Mouse (Mus musculus) stomach, embryonic 14.5 days (tissue): Measurements from ENCODE around the gene Frmd6. TPM values are rescaled to one million over a fixed set of nuclear protein-coding genes. Genes with fewer than 3 reads are reported as not detected.
A peak's percentile ranks its signal among the peaks of the same experiment; 100 is the strongest.

ENCODE experiments used
- ATAC-seq: fragments of 200-750 bp; cut with Nextera tagmentation; 2 replicates; pipeline ENCODE4 v1.8.0; 2017; ENCODE audit warnings: low read depth, moderate TSS enrichment; ENCODE audit not compliant: insufficient number of reproducible peaks, insufficient read depth, low FRiP score
- H3K27ac ChIP-seq: fragments of 300-500 bp; sonication (generic); 2 replicates; pipeline ENCODE4 v1.5.1; 2014; ENCODE audit warnings: mild to moderate bottlenecking, low read length, moderate library complexity, mixed read lengths
- H3K27me3 ChIP-seq: fragments of 300-500 bp; sonication (generic); 2 replicates; pipeline ENCODE4 v1.6.1; 2014; ENCODE audit warnings: low read length, control low read depth, mixed read lengths; ENCODE audit not compliant: control insufficient read depth, insufficient read depth
- H3K36me3 ChIP-seq: fragments of 300-500 bp; sonication (generic); 2 replicates; pipeline ENCODE4 v1.6.1; 2014; ENCODE audit warnings: mild to moderate bottlenecking, control low read depth, low read length, moderate library complexity, mixed read lengths; ENCODE audit not compliant: control insufficient read depth, insufficient read depth
- H3K4me1 ChIP-seq: fragments of 300-500 bp; sonication (generic); 2 replicates; pipeline ENCODE4 v1.6.1; 2014; ENCODE audit warnings: low read length, control low read depth, mixed read lengths; ENCODE audit not compliant: control insufficient read depth, insufficient read depth
- H3K4me2 ChIP-seq: fragments of 300-500 bp; sonication (generic); replicated peaks from 2 replicates; pipeline ENCODE4 v1.6.1; 2014; ENCODE audit warnings: low read depth, low read length, control low read depth
- H3K4me3 ChIP-seq: fragments of 300-500 bp; sonication (generic); 2 replicates; pipeline ENCODE4 v1.5.1; 2014; ENCODE audit warnings: low read depth, low read length, control low read depth
- H3K9ac ChIP-seq: fragments of 300-500 bp; sonication (generic); replicated peaks from 2 replicates; pipeline ENCODE4 v1.6.1; 2014; ENCODE audit warnings: low read depth, mild to moderate bottlenecking, control low read depth, low read length, moderate library complexity, mixed read lengths
- H3K9me3 ChIP-seq: fragments of 300-500 bp; sonication (generic); 2 replicates; pipeline ENCODE4 v1.6.1; 2016; ENCODE audit warnings: low read depth, low read length, control low read depth; ENCODE audit not compliant: control insufficient read depth
- WGBS: fragments of 180-500 bp; shearing (Covaris S2); extraction: QIAGEN DNeasy Blood & Tissue Kit; methylation state at CpG from one replicate; pipeline ENCODE4 v1.1.7; 2014; 5-methylcytosine and 5-hydroxymethylcytosine counted together
- polyA plus RNA-seq: library from polyadenylated mRNA; unstranded; fragments of >200 nt; fragmentation: Nextera tagmentation; extraction: Ambion mirVana; gene quantifications from 2 replicates; pipeline ENCODE4 v1.2.1, GENCODE M21; 2014

The Frmd6 gene
- polyA plus RNA-seq, 1 experiment from 2014 or later = 32.5 TPM

DNA sequence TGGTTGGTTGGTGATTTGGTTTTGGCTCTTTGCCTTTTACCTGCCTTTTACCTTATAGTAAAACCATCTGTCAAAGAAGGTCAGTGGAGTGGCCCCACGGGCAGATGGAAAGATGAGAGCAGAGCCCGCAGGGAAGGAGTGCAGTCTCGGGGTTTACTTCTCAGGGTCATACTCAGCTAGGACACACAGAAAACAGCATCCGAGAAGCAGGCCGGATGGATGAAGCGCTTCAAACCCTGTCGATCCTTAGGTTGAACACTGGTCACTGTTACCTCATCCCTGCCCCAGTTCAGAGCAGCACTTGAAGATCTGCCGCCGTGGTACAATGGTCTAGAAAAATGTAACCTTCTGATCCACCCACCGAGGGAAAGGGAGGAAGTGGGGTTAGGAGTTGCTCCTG is 79.2 kb downstream of the Frmd6 start:
- Histone ChIP-seq H3K27ac (no peak overlapping the region), H3K4me2 (no peak overlapping the region), H3K36me3 (0 out of 2 replicates have a peak, but pooled peaks cover 3% of the 10 kb centered on the region), H3K9me3 (no peaks in the 10 kb centered on the region; the same call in 1 of the 2 replicates), H3K4me3 (no peak overlapping the region), H3K4me1 (no peaks in the 10 kb centered on the region), H3K9ac (no peak overlapping the region), H3K27me3 (no peaks in the 10 kb centered on the region)
- 88% methylated on average over 10 of the region's 10 CpGs for WGBS
- no peak for ATAC-seq

DNA sequence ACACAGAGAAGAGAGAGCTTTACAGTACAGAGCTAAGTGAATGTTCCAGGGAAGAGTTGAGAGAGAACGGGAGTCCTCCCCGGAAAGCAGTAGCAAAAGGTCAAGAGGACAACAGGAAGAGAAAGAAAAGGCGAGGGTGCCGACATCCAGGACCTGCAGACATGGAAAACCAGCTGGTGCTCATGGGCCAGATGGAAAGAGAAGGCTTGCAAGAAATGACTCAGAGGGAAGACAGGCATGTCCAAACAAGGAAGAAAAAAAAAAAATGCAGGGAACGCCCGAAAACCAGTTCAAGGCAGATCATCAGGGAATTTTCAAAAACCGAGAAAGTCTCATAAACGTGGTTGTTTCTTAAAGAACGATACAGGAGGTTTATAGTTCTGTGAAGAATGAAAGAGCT is 81.6 kb downstream of the Frmd6 start:
- no peak overlapping the region for H3K4me2 ChIP-seq
- 57% methylated on average over 9 of the region's 9 CpGs for WGBS
- H3K9me3 ChIP-seq = no peaks in the 10 kb centered on the region; the same call in 1 of the 2 replicates
- 0 out of 2 replicates have a peak, but pooled peaks cover 3% of the 10 kb centered on the region for H3K36me3 ChIP-seq
- H3K27me3 ChIP-seq = no peaks in the 10 kb centered on the region
- H3K27ac ChIP-seq = peak overlapping the region; percentile 44; the same call in 1 of the 2 replicates
- H3K9ac ChIP-seq = no peak overlapping the region
- H3K4me1 ChIP-seq = no peaks in the 10 kb centered on the region
- ATAC-seq = no peak
- no peak overlapping the region for H3K4me3 ChIP-seq

DNA sequence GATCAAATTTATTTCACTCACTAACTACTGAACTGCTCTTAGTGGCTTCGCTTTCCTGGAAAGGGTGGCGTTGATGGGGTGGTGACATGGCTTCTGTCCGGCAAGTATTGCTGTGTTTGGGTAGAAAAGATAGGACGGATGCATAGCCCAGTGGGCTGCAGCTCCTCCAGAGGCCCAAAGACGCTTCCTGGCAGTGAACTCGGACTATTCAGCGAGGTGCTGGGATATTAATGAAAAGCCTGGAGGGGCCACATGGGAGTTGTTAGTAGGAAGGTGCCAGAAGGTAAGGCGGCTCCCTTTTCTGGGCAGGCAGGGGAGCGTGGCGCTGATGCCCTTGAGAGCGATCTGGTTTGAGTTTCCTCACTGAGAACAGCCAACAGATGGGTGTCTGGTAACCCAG is 82.3 kb downstream of the Frmd6 start:
- no peak overlapping the region for H3K9ac ChIP-seq
- 0 out of 2 replicates have a peak, but pooled peaks cover 3% of the 10 kb centered on the region for H3K36me3 ChIP-seq
- 88% methylated on average over 11 of the region's 11 CpGs for WGBS
- H3K27ac ChIP-seq = no peak overlapping the region
- H3K4me2 ChIP-seq = no peak overlapping the region
- H3K4me3 ChIP-seq = no peak overlapping the region
- H3K9me3 ChIP-seq = no peaks in the 10 kb centered on the region; the same call in 1 of the 2 replicates
- H3K27me3 ChIP-seq = no peaks in the 10 kb centered on the region
- ATAC-seq = no peak
- no peaks in the 10 kb centered on the region for H3K4me1 ChIP-seq

DNA sequence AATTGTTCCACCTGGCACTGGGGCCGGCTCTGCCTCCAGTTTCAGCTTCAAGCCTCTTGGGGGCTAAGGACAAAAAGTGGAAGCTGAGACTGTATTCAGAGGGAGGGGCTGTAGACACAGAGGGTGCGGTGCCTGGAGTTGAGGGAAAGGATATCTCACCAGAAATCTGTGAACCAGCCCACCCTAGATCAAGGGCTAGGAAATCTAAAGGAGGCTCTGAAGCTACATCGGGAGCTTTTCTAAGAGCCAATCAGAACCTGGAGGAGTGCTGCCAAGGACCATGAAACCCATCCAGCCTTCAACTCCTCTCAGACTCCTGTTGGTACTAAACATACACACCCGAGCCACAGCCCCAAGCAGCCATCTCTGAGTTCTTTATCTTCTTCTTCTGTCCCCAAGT is 82.8 kb downstream of the Frmd6 start:
- no peak overlapping the region for H3K9ac ChIP-seq
- H3K4me2 ChIP-seq = no peak overlapping the region
- no peaks in the 10 kb centered on the region for H3K4me1 ChIP-seq
- H3K36me3 ChIP-seq = 0 out of 2 replicates have a peak, but pooled peaks cover 3% of the 10 kb centered on the region
- no peak overlapping the region for H3K4me3 ChIP-seq
- WGBS = 68% methylated on average over 4 of the region's 4 CpGs
- H3K27me3 ChIP-seq = no peaks in the 10 kb centered on the region
- no peak overlapping the region for H3K27ac ChIP-seq
- H3K9me3 ChIP-seq = no peaks in the 10 kb centered on the region; the same call in 1 of the 2 replicates
- ATAC-seq = no peak

DNA sequence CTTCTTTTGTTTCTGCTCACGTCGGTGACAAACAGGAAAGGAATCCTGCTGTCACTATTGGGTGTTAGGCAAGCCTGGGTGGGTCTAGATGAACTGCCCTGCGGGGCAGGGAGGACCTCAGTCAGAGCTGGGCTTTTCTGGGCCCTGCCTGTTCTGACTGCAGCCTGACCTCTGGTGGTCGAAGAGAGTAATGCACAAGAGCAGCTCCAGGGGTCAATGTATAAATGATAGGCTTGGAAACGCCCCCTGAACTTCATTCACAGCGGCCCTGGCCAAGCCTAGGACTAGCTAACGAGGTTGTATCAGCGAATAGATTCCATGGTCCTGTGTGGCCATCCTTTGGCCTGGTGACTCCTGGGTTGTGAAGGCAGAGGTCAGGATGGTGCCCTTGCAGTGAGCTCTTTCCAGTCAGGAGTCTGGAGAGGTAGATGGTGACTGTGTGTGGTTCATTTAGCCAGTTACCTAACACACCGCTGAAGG is 85.0 kb downstream of the Frmd6 start:
- Histone ChIP-seq H3K4me3 (no peak overlapping the region), H3K4me1 (no peaks in the 10 kb centered on the region), H3K27me3 (no peaks in the 10 kb centered on the region), H3K9me3 (no peaks in the 10 kb centered on the region; the same call in 1 of the 2 replicates), H3K27ac (no peak overlapping the region), H3K4me2 (no peak overlapping the region), H3K9ac (no peak overlapping the region), H3K36me3 (no peaks in the 10 kb centered on the region)
- 12% methylated on average over 9 of the region's 9 CpGs for WGBS
- 0 out of 2 replicates have a peak, but pooled peaks have one; percentile 44 for ATAC-seq

DNA sequence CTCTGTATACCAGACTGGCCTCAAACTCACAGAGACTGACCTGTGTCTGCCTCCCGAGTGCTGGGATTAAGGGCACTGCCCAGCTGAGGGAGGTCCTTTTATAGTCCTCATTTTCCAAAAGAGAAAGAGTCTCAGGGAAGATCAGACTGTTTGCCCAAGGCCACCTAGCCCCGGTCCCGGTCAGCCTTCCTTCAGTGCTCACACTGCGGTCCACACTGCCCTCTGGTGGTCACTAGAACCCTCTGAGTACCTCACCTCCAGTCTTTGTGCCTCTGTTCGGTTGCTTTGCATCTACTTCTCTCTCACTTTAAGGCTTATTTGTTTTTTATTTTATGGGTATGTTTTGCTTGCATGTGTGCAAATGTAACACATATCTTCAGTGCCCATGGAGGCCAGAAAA is 85.7 kb downstream of the Frmd6 start:
- no peak overlapping the region for H3K4me2 ChIP-seq
- H3K27me3 ChIP-seq = no peaks in the 10 kb centered on the region
- H3K9me3 ChIP-seq = no peaks in the 10 kb centered on the region; the same call in 1 of the 2 replicates
- H3K36me3 ChIP-seq = no peaks in the 10 kb centered on the region
- ATAC-seq = no peak; the same call in 1 of the 2 replicates
- no peak overlapping the region for H3K9ac ChIP-seq
- H3K4me3 ChIP-seq = no peak overlapping the region
- H3K4me1 ChIP-seq = no peaks in the 10 kb centered on the region
- WGBS = 9% methylated on average over 5 of the region's 5 CpGs
- H3K27ac ChIP-seq = no peak overlapping the region

DNA sequence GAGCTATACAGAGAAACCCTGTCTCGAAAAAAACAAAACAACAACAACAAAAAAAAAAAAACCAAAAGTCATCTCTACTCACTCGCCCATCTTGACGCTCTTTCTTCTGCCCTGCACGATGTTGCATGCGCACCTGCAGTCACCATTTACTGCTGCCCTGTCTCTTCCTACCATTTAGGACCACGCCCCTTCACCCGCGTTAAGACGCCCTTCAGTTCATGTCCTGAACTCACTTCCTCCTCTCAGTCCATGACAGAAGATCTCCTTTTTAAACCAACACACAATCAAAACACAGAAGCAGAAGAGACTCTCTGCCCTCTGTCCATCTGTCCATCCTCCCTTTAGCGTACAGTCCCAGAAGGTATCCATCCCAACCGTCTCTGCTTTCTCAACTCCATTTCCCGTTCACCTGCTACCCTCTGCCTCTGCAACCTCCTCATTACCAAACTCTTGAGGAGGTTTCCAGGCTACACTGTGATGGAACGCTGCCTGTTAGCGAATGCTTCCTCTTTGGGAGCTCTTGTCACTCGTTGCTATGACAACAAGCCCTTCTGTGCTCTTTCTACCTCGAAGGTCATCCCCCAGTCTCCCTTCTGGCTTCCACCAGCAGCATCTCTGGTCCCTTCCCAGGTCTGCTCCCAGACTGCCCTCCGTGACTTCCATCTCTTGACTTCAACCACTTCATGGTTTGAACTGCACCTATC is 86.5 kb downstream of the Frmd6 start:
- H3K36me3 ChIP-seq = no peaks in the 10 kb centered on the region
- no peak overlapping the region for H3K27ac ChIP-seq
- no peak overlapping the region for H3K9ac ChIP-seq
- no peaks in the 10 kb centered on the region for H3K9me3 ChIP-seq
- no peak overlapping the region for H3K4me3 ChIP-seq
- no peaks in the 10 kb centered on the region for H3K27me3 ChIP-seq
- no peak overlapping the region for H3K4me2 ChIP-seq
- WGBS = 74% methylated on average over 17 of the region's 17 CpGs
- no peak for ATAC-seq
- no peaks in the 10 kb centered on the region for H3K4me1 ChIP-seq

DNA sequence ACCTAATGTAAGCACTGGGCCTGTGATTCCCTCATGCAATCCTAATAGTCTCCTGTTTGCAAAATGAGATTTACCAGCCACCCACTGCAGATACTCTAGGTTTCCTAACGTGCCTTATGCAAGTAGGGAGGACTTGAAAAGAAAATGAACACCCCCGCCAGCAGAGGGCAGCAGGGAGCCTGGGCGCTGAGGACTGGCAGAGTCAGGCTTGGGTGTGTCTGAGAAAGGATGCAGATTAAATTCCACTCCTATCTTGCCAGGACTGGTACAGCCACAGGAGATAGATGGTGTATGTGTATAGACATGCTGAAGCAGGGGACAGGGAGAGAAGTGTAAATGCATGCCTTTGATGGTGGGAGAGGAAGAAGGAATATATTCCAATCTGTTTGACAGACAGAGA is 88.1 kb downstream of the Frmd6 start:
- WGBS = 57% methylated on average over 3 of the region's 3 CpGs

More for the DNA sequence above, 88.1 kb downstream of the Frmd6 start:
- Histone ChIP-seq H3K36me3 (no peaks in the 10 kb centered on the region), H3K9me3 (no peaks in the 10 kb centered on the region), H3K27me3 (no peaks in the 10 kb centered on the region), H3K4me2 (no peak overlapping the region), H3K4me1 (no peaks in the 10 kb centered on the region), H3K4me3 (no peak overlapping the region), H3K27ac (no peak overlapping the region), H3K9ac (no peak overlapping the region)
- no peak for ATAC-seq
